Mouse (Mus musculus) forebrain, embryonic 15.5 days (tissue): ENCODE data around the gene Sh3yl1. TPM values are rescaled to one million over a fixed set of nuclear protein-coding genes. Genes with fewer than 3 reads are reported as not detected.

Experiments
- ATAC-seq: fragments of 200-750 bp; cut with Nextera tagmentation; replicated peaks from 2 replicates; pipeline ENCODE4 v1.8.0; 2017; ENCODE audit warnings: mild to moderate bottlenecking, moderate TSS enrichment, moderate library complexity
- H3K27ac ChIP-seq: fragments of 300-500 bp; sonication (generic); replicated peaks from 2 replicates; pipeline ENCODE4 v1.5.1; 2015; ENCODE audit warnings: mild to moderate bottlenecking, inconsistent platforms
- H3K27me3 ChIP-seq: fragments of 300-500 bp; sonication (generic); 2 replicates; pipeline ENCODE4 v1.6.1; 2015; ENCODE audit warnings: inconsistent platforms
- H3K36me3 ChIP-seq: fragments of 300-500 bp; sonication (generic); 2 replicates; pipeline ENCODE4 v1.6.1; 2015; ENCODE audit warnings: mild to moderate bottlenecking, inconsistent platforms
- H3K4me1 ChIP-seq: fragments of 300-500 bp; sonication (generic); 2 replicates; pipeline ENCODE4 v1.6.1; 2015; ENCODE audit warnings: inconsistent platforms
- H3K4me2 ChIP-seq: fragments of 300-500 bp; sonication (generic); replicated peaks from 2 replicates; pipeline ENCODE4 v1.6.1; 2015; ENCODE audit warnings: mild to moderate bottlenecking, inconsistent platforms
- H3K4me3 ChIP-seq: fragments of 300-500 bp; sonication (generic); 2 replicates; pipeline ENCODE4 v1.5.1; 2015; ENCODE audit warnings: mild to moderate bottlenecking, inconsistent platforms
- H3K9ac ChIP-seq: fragments of 300-500 bp; sonication (generic); replicated peaks from 2 replicates; pipeline ENCODE4 v1.6.1; 2015; ENCODE audit warnings: mild to moderate bottlenecking, inconsistent platforms
- H3K9me3 ChIP-seq: fragments of 300-500 bp; sonication (generic); 2 replicates; pipeline ENCODE4 v1.6.1; 2016; ENCODE audit warnings: inconsistent platforms
- WGBS: fragments of 180-500 bp; shearing (Covaris S2); methylation state at CpG from one replicate; pipeline ENCODE4 v1.1.7; 2015; ENCODE audit warnings: mixed read lengths; 5-methylcytosine and 5-hydroxymethylcytosine counted together
- polyA plus RNA-seq: library from polyadenylated mRNA; unstranded; fragments of >200 nt; fragmentation: Nextera tagmentation; extraction: Ambion mirVana; gene quantifications from 2 replicates; pipeline ENCODE4 v1.2.1, GENCODE M21; 2015

Gene Sh3yl1
- polyA plus RNA-seq, result 40.5 and 42.1 TPM in 2 replicates

DNA sequence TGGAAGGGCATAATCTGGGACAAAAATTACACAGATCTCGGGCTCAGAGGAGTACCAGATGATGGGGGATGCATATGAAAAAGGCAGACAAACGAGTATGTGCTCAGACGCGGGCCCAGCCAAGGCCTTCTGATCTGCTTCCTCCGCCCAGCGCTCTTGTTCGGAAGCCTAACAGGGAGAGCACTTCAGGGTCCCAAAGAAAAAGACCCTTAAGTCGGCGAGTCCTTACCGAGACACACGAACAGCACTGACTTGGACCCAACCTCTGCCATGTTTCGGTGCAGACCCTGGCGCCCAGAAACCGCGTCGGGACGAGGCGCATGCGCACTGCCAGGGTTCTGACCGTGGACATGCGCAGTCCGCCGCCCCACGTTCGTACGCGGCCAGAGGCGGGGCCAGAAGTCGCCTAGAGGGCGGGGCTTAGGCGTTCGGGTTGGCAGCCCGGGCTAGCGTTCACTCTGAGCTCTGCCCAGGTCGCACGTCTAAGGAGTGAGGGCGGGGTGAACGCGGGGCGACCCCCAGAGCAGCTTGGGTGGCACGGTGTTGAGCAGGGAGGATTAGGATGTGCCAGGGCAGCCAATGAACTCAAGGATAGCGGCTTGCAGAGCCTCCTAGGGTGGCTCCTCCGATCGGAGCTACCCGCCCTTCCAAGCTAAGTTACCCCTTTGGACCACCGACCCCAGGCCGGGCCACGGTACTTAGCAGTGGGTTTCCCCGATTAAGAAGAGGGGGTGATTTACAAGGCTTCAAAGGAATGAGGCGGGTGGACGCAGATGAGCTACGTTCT is at the start of gene Sh3yl1, which contains the start of gene Acp1:
TSS of gene Sh3yl1 (plus strand) at position 408 of the 787 bp plus-strand sequence.
TSS of gene Acp1 (minus strand) at position 329 of the 787 bp plus-strand sequence.
- peak within 1 kb of the TSS; percentile 69 for H3K27ac ChIP-seq
- H3K4me1 ChIP-seq, result peaks cover 21% of the 10 kb centered on the region
- H3K27me3 ChIP-seq, result no peaks in the 10 kb centered on the region
- peak within 1 kb of the TSS; percentile 78 for H3K4me3 ChIP-seq
- WGBS, result 0% methylated on average over 52 of the region's 52 CpGs
- no peaks in the 10 kb centered on the region for H3K9me3 ChIP-seq
- H3K36me3 ChIP-seq, result no peaks in the 10 kb centered on the region
- peak; percentile 98 for ATAC-seq
- peak within 1 kb of the TSS; percentile 87 for H3K4me2 ChIP-seq
- H3K9ac ChIP-seq, result peak within 1 kb of the TSS; percentile 76

DNA sequence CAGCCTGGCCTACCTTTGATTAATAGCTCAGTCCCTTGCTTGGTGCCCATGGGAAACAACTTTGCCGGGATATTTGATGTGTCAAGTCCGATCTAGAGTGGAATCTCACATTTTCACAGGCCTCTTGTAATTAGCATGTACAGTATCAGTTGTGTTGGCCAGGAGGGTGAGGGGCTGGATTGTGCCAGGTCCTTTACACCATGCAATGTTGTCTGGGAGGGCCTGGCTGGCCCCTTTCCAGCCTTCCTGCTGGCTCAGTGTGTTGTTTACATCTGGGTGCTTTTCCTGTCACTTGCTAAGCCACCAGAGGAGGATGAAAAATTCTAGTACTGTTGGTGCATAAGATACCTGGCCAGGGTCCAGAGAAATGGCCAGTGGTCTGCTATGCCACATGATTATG is 47.1 kb upstream of the Sh3yl1 start:
- Histone ChIP-seq H3K36me3 (no peaks in the 10 kb centered on the region), H3K9ac (no peak overlapping the region), H3K4me3 (no peak overlapping the region), H3K4me1 (no peaks in the 10 kb centered on the region), H3K4me2 (no peak overlapping the region), H3K27me3 (no peaks in the 10 kb centered on the region), H3K27ac (no peak overlapping the region), H3K9me3 (no peaks in the 10 kb centered on the region)
- 45% methylated on average over 2 of the region's 2 CpGs for whole genome bisulfite sequencing
- ATAC-seq, result 0 out of 2 replicates have a peak, but pooled peaks have one; percentile 67

DNA sequence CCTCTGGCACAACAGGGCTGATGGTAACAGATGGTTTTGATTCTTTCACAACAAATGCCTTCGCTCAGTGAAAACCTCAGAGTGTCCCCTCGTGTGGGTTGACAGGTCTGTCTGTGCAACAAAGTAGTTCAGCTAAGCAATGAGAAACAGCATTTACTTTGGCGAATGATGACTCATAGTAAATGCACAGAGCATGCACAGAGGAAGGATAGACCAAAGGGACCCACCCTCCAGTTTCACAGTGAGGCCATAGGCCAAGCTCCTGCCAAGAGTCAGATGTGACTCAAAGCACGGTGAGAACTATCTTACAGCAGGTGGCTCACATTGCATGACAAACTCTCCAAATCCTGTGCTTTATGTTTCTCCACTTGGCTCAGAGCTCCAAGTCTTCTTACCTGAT is 45.7 kb upstream of the Sh3yl1 start:
- ATAC-seq, result no peak
- Histone ChIP-seq H3K9me3 (no peaks in the 10 kb centered on the region), H3K27me3 (no peaks in the 10 kb centered on the region), H3K27ac (no peak overlapping the region), H3K4me2 (no peak overlapping the region), H3K4me1 (no peaks in the 10 kb centered on the region), H3K9ac (no peak overlapping the region), H3K36me3 (no peaks in the 10 kb centered on the region), H3K4me3 (no peak overlapping the region)
- 83% methylated on average over 4 of the region's 4 CpGs for WGBS

DNA sequence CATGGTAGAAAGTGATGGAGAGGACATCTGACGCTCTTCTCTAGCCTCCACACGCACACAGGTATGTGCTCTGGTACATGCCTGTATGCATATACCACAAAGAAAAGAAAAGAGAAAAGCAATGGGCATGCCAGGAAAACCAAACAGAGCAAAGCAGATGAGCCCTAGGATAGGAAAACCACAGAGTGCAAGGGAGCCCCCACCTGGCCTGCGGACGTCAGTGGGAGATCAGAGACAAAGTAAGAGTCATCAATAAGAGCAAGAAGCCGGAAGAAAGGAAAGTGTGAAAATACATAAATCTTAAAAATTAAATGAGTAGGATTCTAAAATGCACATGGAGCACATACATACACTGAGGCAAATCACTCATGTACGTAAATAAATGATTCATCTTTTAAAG is 32.0 kb upstream of the Sh3yl1 start:
- Histone ChIP-seq H3K27me3 (peaks cover 20% of the 10 kb centered on the region), H3K9ac (no peak overlapping the region), H3K9me3 (no peaks in the 10 kb centered on the region), H3K4me1 (peaks cover 10% of the 10 kb centered on the region), H3K36me3 (no peaks in the 10 kb centered on the region), H3K4me3 (no peak overlapping the region), H3K27ac (no peak overlapping the region), H3K4me2 (no peak overlapping the region)
- ATAC-seq, result no peak
- 75% methylated on average over 6 of the region's 6 CpGs for WGBS

DNA sequence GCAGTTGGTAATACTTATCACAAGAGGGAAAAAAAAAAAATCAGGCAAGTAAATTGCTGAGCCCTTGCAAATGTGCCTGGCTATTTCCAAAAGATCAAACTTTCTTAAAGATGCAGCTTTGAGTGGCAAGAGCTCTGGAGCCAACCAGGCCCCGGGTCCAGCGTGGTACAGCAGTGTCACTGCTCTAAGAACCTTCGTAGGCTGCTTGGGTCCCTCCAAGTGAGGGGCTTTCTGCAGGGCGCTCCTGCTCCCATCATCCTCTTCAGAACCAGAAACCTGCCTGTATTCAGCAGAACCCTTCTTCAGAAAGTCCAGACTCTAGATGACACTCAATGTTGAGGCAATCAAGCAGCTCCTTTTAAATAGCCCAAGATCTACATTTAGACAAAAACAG is 27.9 kb upstream of the Sh3yl1 start:
- H3K27me3 ChIP-seq, result peaks cover 42% of the 10 kb centered on the region
- WGBS, result 13% methylated on average over 4 of the region's 4 CpGs
- no peaks in the 10 kb centered on the region for H3K36me3 ChIP-seq
- H3K9ac ChIP-seq, result peak overlapping the region; percentile 47
- no peak overlapping the region for H3K27ac ChIP-seq
- ATAC-seq, result 0 out of 2 replicates have a peak, but pooled peaks have one; percentile 4
- peak overlapping the region; percentile 95 for H3K4me2 ChIP-seq
- H3K4me3 ChIP-seq, result peak overlapping the region; percentile 54
- peaks cover 15% of the 10 kb centered on the region for H3K4me1 ChIP-seq
- no peaks in the 10 kb centered on the region for H3K9me3 ChIP-seq

DNA sequence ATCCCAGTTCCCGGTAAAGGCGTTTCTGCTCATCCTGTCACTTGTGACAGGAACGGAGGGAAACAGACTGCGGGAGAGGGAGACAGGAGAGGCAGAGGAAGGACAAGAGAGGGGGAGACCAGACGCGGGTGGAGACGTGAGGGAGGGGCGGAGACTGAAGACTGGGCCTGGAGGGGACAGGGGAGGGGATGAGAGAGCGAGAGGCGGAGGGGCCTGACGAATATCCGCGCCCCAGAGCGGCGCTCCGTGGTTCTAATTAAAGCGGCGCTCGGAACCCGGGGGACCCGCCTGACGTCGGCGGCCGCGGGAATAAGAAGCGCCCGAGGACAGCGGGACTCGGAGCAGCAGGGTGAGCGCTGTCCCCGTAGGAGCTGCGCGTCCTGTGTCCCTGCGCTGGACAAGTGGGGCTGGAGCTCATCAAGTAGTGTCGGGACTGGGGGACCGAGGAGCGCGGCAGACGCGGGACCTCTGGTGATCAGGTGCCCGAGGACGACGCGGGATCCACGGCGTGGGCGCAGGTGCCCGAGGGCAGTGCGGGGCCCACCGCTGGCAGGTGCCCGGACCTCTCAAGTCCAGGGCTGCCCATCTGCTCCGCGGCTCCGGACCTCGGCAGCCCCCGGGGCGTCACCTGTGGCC is 27.4 kb upstream of the Sh3yl1 start, which contains the start of gene Alkal2:
TSS of gene Alkal2 (plus strand) at position 337 of the 636 bp plus-strand sequence.
- ATAC-seq, result peak; percentile 72
- Histone ChIP-seq H3K36me3 (no peaks in the 10 kb centered on the region), H3K27me3 (peaks cover 42% of the 10 kb centered on the region), H3K4me3 (peak within 1 kb of the TSS; percentile 54), H3K9ac (peak within 1 kb of the TSS; percentile 47), H3K27ac (no peak within 1 kb of the TSS), H3K4me2 (peak within 1 kb of the TSS; percentile 95), H3K4me1 (peaks cover 15% of the 10 kb centered on the region), H3K9me3 (no peaks in the 10 kb centered on the region)
- WGBS, result under 1% methylated on average over 58 of the region's 58 CpGs

DNA sequence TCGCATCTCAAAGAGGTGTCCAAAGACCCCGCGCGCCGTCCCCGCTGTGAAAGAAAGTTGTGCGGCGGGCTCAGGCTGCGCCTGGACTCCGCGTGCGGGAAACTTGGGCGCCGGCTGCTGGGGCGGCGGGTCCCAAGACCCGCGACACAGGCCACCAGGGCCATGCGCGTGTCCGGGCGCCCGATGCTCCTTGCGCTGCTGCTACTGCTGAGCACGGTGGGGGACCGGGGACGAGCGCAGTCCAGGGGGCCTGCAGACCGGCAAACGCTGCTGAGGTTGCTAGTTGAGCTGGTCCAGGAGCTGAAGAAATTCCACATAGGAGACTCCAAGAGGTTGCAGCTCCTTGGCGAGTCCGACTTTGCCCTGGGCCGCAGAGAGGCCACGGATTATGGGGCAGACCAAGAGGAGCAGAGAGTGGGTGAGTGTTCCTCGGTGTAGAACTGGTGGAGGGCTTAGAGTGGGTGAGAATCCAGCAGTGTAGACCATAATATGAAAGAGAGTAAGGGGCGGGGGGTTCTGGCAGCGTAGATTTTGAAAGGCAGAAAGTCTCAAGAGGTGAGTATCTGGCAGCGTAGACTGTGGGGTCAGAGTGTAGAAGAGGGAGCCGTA is 26.7 kb upstream of the Sh3yl1 start:
- H3K4me2 ChIP-seq, result peak overlapping the region; percentile 95
- peaks cover 42% of the 10 kb centered on the region for H3K27me3 ChIP-seq
- H3K27ac ChIP-seq, result no peak overlapping the region
- peak overlapping the region; percentile 47; the same call in 1 of the 2 replicates for H3K9ac ChIP-seq
- peak overlapping the region; percentile 54 for H3K4me3 ChIP-seq
- H3K36me3 ChIP-seq, result no peaks in the 10 kb centered on the region
- H3K4me1 ChIP-seq, result peaks cover 15% of the 10 kb centered on the region
- WGBS, result 7% methylated on average over 39 of the region's 39 CpGs
- ATAC-seq, result peak; percentile 50
- H3K9me3 ChIP-seq, result no peaks in the 10 kb centered on the region

DNA sequence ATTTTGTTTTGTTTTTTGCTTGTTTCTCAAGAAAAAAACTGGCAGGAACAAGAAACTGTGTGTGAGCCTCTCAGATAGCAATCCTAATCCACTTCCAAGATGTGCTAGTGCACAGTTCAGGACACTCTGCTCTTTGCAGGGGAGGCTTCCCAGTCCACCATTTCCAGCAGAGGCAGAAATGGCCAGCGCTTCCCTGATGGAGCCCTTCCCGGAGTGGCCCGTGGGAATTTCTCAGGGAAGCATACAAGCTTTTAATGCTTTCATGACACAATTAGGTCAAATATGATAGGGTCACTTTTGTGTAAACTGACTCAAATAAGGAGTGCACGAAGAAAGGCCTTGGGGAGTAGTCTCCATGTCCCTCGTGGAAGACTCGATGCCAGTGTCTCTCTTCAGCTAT is 25.6 kb upstream of the Sh3yl1 start:
- no peak overlapping the region for H3K9ac ChIP-seq
- WGBS, result 83% methylated on average over 6 of the region's 6 CpGs

DNA sequence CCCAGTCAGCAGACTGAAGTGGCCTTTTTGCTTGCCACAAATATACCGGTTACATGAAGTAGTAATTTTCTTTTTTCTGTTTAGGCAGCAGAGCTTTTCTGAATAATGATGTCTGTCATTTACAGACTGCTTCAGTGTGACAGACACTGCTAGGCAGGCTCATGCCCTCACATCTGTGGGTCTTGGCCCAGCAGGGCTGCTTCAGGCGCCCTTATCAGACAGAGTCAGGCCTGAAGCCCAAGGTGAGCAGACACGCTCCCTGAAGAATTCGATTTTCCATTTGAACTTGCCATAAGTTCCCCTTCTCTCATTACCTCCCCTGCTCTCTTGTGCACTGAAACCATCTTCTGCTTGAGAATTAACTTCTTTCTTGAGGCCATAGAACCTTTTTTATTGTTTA is 23.5 kb upstream of the Sh3yl1 start:
- H3K36me3 ChIP-seq, result no peaks in the 10 kb centered on the region
- no peak for ATAC-seq
- no peak overlapping the region for H3K4me3 ChIP-seq
- H3K9me3 ChIP-seq, result no peaks in the 10 kb centered on the region
- peaks cover 15% of the 10 kb centered on the region for H3K4me1 ChIP-seq
- no peak overlapping the region for H3K4me2 ChIP-seq
- H3K27me3 ChIP-seq, result peaks cover 31% of the 10 kb centered on the region
- H3K9ac ChIP-seq, result no peak overlapping the region
- 93% methylated on average over 4 of the region's 4 CpGs for WGBS
- H3K27ac ChIP-seq, result no peak overlapping the region

More for the DNA sequence above, 25.6 kb upstream of the Sh3yl1 start:
- Histone ChIP-seq H3K27ac (no peak overlapping the region), H3K4me1 (peaks cover 15% of the 10 kb centered on the region), H3K9me3 (no peaks in the 10 kb centered on the region), H3K4me3 (no peak overlapping the region), H3K36me3 (no peaks in the 10 kb centered on the region), H3K4me2 (no peak overlapping the region), H3K27me3 (peaks cover 42% of the 10 kb centered on the region)
- ATAC-seq, result no peak

DNA sequence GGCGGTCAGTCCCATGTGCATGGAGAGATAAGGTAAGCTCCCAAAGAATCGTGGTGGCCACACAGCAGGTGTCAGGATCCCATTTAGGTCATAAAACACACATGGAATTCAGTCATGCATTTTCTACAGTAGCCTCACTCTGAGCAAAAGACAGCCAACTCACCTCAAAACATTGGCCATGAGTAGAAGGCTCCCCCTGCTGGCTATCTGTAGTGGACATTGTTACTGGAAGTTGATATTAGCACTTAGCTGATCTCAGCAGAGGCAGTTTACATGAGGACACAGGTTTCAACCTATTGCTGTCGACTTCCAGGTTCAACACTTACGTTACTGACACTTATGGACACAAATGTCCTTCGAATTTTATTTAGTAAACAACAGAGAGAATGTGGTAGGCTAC is 21.4 kb upstream of the Sh3yl1 start:
- Histone ChIP-seq H3K9ac (no peak overlapping the region), H3K36me3 (peaks cover 5% of the 10 kb centered on the region), H3K4me3 (no peak overlapping the region), H3K27ac (no peak overlapping the region), H3K9me3 (no peaks in the 10 kb centered on the region), H3K4me2 (no peak overlapping the region), H3K27me3 (peaks cover 17% of the 10 kb centered on the region), H3K4me1 (no peaks in the 10 kb centered on the region)
- peak; percentile 73 for ATAC-seq
- WGBS, result 45% methylated on average over 5 of the region's 5 CpGs

DNA sequence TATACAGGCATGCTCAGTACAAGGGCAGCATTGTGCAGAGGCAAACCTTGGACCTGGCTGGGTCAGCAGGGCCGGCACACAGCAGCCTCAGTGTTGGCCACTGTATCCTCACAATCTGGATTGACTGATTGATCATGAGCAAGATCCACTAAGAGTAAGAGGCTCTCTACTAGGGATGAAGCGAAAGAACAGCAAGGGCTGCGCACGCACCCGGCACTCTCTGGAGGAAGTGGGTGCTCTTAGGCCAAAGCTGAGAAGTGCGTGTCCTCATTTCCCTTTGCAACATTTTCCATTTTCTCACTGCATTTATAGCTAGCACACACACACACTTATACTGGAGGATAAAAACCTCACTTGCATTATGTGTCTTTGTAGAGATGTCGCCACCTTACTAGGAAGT is 20.0 kb upstream of the Sh3yl1 start:
- 87% methylated on average over 7 of the region's 7 CpGs for WGBS
- Histone ChIP-seq H3K4me3 (no peak overlapping the region), H3K9ac (no peak overlapping the region)

DNA sequence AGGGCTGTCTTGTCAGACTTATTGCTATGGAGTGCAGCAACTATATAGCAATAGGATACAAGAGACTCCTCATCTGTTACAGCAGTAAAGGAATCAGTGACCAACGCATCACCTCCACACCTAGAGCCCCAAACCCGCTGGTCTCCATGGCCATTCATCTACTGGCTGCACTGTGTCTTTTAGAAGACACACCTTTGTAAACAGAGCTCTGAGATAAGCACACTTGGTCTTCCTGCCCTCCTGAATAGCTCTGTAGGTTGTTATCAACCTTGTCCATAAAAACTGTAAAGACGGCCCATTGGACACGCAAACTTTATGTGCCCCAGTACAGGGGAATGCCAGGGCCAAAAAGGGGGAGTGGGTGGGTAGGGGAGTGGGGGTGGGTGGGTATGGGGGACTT is 14.4 kb upstream of the Sh3yl1 start:
- Histone ChIP-seq H3K4me1 (no peaks in the 10 kb centered on the region), H3K27me3 (no peaks in the 10 kb centered on the region), H3K4me2 (no peak overlapping the region), H3K4me3 (no peak overlapping the region), H3K36me3 (peaks cover 15% of the 10 kb centered on the region), H3K9ac (no peak overlapping the region), H3K9me3 (no peaks in the 10 kb centered on the region), H3K27ac (no peak overlapping the region)
- no peak for ATAC-seq
- 97% methylated on average over 4 of the region's 4 CpGs for WGBS

More for the DNA sequence above, 20.0 kb upstream of the Sh3yl1 start:
- H3K9me3 ChIP-seq, result no peaks in the 10 kb centered on the region
- H3K27ac ChIP-seq, result no peak overlapping the region
- no peak overlapping the region for H3K4me2 ChIP-seq
- no peaks in the 10 kb centered on the region for H3K4me1 ChIP-seq
- peaks cover 5% of the 10 kb centered on the region; the same call in 1 of the 2 replicates for H3K27me3 ChIP-seq
- peaks cover 5% of the 10 kb centered on the region for H3K36me3 ChIP-seq
- ATAC-seq, result no peak
